Mouse (Mus musculus) adrenal gland, adult 18-20 months (tissue): ENCODE measurements around the gene Glyctk. TPM values are rescaled to one million over a fixed set of nuclear protein-coding genes. Genes with fewer than 3 reads are reported as not detected.
"Not testable (repeated sequence)": the region's sequence is repeated elsewhere in the genome, so short reads cannot be mapped to it uniquely, and the experiment has no call there.

Experiments used
- DNase-seq, 2 experiments: peaks; one replicate each; pipeline ENCODE4 v3.0.0; 2021 to 2022; ENCODE audit warnings: low spot score in 2 of 2
- total RNA-seq, 2 experiments: library from RNA; stranded (reverse); gene quantifications; 1 replicate in 1 of 2; 2 replicates in 1 of 2; pipeline ENCODE4 v1.2.3; 2021

Glyctk gene
- total RNA-seq, 2 experiments from 2014 or later = 1.9 to 2.7 TPM

DNA sequence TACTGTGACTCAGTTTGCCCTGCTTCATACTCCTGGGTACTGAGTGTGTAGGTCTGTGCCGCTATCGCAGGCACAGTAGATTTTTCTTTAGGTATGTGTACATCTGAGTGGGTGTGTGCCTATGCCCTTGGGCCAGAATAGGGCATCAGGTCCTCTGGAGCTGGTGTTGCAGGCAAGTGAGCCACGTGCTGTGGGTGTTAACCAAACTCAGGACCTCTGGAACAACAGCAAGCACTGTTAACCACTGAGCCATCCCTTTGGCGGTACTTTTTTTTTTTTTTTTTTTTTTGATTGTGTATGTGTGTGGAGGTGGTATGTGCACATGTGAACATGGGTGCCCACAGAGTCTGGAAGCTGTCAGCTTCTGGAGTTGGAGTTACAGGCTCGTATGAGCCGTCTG is 19.9 kb upstream of the Glyctk start:
- no peak for DNase-seq

GRCm38 (mm10) chr9:106176769-106177168 is 18.8 kb upstream of the Glyctk start:
- no peak for DNase-seq

GRCm38 (mm10) chr9:106175552-106176200 is 17.7 kb upstream of the Glyctk start:
- DNase-seq = no peak

GRCm38 (mm10) chr9:106173363-106173762 is 15.4 kb upstream of the Glyctk start:
- DNase-seq = no peak

DNA sequence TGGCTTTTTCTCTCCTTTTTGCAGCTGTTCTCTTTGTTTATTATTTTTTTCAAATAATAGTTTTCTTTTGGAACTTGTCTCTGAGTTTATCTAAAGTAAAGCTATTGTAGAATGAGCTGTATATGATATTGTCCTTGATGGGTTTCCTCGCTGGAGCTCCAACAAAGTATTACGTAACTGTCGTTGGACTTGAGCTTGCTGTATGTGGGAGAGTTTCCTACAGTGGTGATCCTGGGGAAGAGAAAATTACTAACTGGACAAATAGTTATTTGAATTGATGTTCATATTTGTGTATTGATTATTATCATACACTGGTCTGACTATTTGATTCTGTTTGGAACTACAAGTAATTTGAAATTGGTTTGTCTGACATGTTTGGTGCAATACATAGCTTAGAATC is 14.6 kb upstream of the Glyctk start:
- no peak for DNase-seq

DNA sequence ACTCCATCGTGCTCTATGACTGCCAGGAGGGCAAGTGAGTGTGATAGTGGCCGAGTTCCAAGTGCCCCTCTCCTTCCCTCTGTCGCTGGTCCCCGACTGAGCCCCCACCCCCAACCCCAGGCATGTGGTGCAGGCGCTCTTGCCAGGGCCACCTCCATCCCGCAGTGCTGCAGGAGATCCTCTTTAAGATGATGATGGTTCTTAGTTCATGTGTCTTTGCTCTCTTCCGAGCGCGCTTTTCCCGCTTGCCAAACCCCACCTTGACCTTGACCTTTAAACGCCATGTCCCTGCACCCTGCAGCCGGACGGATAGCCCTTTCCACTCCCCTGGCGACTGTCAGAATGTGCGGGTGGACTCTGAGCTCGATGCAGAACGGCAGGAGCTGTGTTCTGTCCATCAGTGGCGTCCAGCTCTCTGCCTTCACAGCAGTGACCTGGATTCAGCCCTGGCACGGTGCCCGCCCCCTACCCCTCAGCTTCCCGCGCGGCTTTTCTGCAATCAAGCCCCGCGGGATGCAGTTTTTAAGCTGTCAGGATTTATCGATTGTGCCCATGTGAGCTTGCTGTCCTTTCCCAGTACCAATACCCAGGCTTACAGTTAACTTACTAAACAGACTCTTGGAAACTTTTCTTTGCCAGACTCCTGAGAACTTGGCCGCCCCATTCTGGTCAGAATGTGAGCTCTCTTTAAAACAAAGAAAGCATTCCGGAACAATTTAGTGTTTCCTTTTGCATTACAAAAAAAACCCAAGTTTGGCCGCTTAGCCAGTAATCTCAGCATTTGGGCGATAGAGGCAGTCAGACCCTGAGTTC is 13.6 kb upstream of the Glyctk start:
- peak; percentile 78 to 79 for DNase-seq

DNA sequence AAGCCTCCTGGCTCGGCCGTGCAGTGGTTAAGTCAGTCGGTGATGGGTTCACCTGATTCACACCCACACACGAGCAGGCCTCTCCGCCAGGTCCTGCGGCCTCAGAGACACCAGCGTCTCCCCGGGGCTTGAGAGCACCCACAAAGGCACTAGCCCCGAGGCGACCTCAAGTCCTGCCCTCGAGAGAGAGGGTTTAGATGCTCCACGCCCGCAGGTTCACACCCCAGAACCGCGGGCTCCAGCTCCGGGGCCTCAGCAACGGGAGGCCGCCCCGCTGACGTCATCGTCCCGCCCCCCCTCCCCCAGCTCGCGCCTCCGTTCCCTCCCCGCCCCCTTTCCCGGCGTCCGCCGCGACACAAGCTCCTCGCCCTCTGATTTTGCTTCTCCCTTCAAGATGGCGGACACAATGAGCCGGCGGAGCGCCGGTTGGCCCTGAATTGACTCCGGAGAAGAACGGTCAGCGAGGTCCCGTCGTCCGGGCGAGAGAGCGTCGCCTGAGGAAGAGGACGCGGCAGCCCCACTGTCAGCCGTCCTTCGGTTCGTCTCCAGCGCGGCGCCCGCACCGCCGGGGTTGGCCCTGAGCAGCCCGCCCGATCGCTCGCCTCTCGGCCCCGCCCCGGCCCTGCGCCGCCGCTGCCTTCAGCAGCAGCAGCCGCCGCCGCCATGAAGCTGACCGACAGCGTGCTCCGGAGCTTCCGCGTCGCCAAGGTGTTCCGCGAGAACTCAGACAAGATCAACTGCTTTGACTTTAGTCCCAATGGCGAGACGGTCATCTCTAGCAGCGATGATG is 12.8 kb upstream of the Glyctk start, which contains the start of gene Wdr82:
Wdr82 (plus strand) TSS at position 373 of the 790 bp plus-strand sequence.
- peak; percentile 85 to 89 for DNase-seq

DNA sequence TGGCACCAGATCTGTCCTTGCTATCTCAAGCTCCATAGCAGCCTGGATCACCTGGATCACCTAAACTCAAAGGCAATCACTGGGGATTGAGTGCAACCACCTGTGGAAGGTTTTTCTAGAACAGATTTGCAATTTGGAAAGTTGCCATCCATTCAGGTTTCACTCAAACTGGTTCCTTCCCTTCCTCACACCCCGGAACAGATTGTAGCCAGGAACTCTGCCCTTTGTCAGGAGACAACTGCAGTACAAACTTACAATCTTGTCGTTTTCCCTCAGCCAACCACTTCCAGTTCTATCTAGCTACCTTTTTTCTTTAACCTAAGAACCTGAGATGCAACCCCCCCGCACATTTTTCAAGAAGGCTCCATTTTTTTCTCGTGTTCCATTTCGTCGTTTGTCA is 12.0 kb upstream of the Glyctk start:
- no peak for DNase-seq

GRCm38 (mm10) chr9:106169006-106169405 is 11.1 kb upstream of the Glyctk start:
- not testable (repeated sequence) for DNase-seq

DNA sequence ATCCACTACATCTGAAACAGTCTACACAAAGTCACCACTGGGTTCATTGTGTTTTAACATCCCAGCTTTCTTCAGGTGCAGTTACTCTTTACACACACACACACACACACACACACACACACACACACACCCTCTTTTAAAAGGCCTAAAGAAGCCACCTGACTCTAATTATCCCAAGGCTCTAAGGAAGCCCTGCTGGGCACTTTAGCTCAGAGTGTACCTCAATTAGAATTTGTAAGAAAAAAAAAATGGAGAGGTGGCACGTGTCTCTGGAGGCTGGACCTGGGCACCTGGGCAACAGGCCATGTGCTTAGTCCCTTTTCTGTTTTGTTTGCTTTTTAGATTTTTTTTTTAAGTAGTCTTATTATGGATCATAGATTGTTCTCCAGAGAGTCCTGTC is 9.8 kb upstream of the Glyctk start:
- no peak for DNase-seq

DNA sequence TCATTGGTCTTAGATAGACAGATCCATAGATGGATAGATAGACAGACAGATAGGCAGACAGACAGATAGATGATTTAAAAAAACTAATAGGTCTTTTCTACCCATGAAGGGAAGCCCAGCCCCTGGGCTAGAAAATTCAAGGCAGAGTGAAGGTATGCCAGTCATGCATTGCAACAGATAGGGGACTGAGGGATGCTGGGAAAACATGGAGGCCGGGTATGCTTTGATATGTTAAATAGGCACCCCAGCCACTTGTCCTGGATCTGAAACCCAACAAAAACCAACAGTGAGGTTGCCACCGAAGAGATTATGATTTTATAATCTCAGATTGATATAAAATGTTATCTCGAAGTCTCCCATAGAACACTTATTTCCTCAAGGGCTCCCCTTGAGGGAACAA is 9.3 kb upstream of the Glyctk start:
- DNase-seq = no peak

DNA sequence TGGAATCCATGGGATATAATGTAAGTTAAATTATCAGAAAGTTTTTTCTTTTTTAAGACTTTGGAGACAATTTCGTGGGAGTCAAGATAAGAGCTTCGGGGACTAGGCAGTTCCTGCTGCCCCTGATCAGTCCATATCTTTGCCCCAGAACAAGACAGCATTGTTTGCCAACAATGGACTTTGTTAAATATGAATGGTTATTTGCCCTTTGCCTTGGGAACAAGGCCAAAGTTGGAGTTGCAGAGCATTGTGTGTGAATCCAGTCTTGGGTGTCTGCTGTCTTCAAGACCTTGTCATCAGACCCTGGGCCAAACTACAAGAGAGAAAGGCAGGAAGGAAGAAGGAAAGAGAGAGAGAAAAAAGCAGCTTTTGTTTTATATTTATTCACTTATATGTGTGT is 8.8 kb upstream of the Glyctk start:
- DNase-seq = no peak

DNA sequence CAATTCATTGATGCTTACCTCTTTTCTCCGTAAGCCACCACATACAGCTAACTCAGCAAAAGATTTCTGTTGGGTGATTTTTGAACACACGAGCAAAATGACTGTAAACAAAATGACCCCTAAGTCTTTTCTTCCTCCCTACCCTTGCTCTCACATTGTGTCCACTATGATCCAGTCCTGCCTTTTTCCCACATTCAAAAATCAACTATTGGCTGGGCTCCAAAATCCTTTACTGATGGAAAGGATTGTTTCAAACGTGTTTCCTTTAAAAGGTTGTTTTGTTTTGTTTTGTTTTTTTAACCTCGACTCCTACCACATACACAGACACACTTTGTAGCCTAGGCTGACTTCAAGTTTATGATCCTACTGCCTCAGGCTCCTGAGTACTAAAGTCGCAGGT is 2.5 kb upstream of the Glyctk start:
- DNase-seq = no peak

DNA sequence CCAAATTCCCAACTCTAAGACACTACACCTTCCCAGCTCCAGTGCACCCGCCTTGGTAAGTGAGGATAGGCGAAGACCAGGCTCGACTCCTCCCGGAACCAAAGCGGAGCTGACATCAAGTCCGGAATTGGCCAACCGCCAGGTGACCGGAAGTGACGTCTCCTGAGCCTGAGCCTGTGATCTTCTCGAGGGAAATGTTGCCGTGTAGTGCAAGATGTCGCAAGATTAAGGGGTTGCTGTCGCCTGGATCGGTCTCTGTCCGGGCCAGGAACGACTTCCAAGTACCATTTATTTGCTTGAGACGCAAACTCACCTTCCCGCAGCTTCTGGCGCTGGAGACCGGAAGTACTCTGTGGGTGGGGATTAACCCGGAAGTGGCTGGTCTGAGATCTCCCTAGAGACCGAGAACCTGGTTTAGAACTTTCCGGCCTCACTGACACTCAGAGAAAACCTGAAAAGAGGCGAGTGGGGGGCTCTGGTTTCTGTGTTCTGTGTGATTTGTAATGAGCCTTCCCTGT is 1.9 kb upstream of the Glyctk start:
- DNase-seq = peak; percentile 96 to 97

DNA sequence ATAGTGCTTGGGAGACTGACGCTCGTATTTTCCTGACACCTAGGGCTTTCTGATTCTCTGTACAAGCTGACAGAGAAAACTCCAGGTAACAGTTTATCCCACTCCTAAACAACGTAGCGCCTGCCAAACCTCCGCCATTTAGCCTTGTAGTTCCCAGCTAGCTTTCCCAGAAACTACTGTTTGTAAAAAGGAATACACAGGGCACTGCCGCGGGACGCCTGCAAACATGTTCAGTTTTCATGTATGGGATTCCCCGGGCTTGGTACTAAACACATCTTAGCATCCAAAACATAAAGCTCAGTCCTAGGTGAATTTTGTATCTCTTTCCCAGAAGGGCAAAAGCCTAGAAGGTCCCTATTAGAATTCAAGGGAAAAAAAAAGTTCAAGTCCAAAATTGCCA is 1.3 kb upstream of the Glyctk start:
- no peak for DNase-seq

DNA sequence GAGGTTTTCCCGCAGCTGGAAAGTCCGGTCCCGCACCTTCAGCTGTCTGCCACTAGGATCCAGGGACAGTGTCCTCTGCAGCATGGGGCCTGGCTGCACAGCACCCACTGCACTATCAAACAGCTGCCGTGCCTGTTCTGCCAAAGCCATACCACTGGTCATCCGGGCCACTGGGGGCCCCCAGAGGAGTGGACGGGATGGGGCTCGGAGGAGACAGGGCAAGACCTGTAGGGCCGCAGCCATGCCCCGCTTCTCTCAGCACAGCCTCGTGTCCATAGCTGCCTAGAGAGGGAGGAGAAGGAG is 364 bp downstream of the Glyctk start:
- no peak for DNase-seq

- DNase-seq = no peak
Observed at GRCm38 (mm10) chr9:106156921-106157622, 866 bp downstream of the Glyctk start.

GRCm38 (mm10) chr9:106156419-106156818 is 1.5 kb downstream of the Glyctk start:
- DNase-seq = no peak

- DNase-seq = peak in 1 of 2 experiments; percentile 56
Observed at GRCm38 (mm10) chr9:106154106-106154505, 3.8 kb downstream of the Glyctk start.

GRCm38 (mm10) chr9:106149399-106149754 is 8.6 kb downstream of the Glyctk start:
- DNase-seq = no peak
